Mouse (Mus musculus) brain, embryonic 14.5 days (tissue): Measurements from ENCODE around the gene Ywhab. TPM values are rescaled to one million over a fixed set of nuclear protein-coding genes. Genes with fewer than 3 reads are reported as not detected.

Experiments used
- DNase-seq: peaks from one replicate; pipeline ENCODE4 v3.0.0-alpha.2; 2011; ENCODE audit warnings: low read depth
- CTCF ChIP-seq: fragments of 200-500 bp; IDR thresholded peaks from 2 replicates; pipeline ENCODE4 v1.5.1; 2012; ENCODE audit warnings: inconsistent platforms, mild to moderate bottlenecking, moderate library complexity, borderline replicate concordance; ENCODE audit not compliant: insufficient read depth, insufficient read length; ENCODE audit errors: extremely low read depth
- POLR2A ChIP-seq: fragments of 200-500 bp; IDR thresholded peaks from 2 replicates; pipeline ENCODE4 v1.6.1; 2012; ENCODE audit warnings: mild to moderate bottlenecking, inconsistent platforms, borderline replicate concordance; ENCODE audit not compliant: poor library complexity, insufficient read depth, insufficient read length, severe bottlenecking; ENCODE audit errors: extremely low read depth
- polyA plus RNA-seq: library from polyadenylated mRNA; depleted of rRNA; stranded (reverse); fragments of >200 nt; gene quantifications from 2 replicates; pipeline ENCODE4 v1.2.3, GENCODE M21; 2012

The Ywhab gene
- polyA plus RNA-seq, 1 experiment, result 214 TPM

DNA sequence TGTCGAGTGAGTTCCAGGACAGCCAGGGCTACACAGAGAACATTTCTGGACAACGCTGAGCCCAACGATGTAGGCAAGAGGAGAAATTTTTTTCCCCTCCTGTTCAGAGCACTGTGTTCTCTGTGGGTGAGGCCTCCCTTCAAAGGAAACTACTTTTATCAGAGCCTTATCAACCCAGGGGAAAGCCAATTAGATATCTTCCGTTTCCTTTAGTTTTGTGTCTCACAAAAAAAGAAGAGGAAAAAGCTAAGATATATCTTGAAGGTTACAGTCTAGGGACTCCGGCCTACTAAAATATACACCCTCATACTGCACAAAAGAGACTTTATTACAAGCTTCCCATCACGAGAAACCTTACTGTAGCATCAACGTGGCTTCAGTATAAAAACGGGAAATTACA lies 7.5 kb upstream of the Ywhab start:
- TF ChIP-seq CTCF, result no peak
- no peak for TF ChIP-seq POLR2A
- no peak for DNase-seq

- no peak for DNase-seq
- TF ChIP-seq POLR2A, result no peak
- TF ChIP-seq CTCF, result no peak
Measured at GRCm38 (mm10) chr2:163992871-163993270, 1.9 kb upstream of the Ywhab start.

- no peak; the same call in 1 of the 2 replicates for TF ChIP-seq POLR2A
- no peak for TF ChIP-seq CTCF
- peak; percentile 99 for DNase-seq
Measured at GRCm38 (mm10) chr2:163994977-163995862, 460 bp downstream of the Ywhab start.

- TF ChIP-seq POLR2A (no peak), CTCF (no peak)
- DNase-seq, result no peak
Measured at GRCm38 (mm10) chr2:163996275-163996674, 1.5 kb downstream of the Ywhab start.

- no peak for DNase-seq
- TF ChIP-seq POLR2A (no peak), CTCF (no peak)
Measured at GRCm38 (mm10) chr2:163996899-163997298, 2.1 kb downstream of the Ywhab start.

- TF ChIP-seq POLR2A, result no peak
- no peak for DNase-seq
Measured at GRCm38 (mm10) chr2:163998981-163999380, 4.2 kb downstream of the Ywhab start.

GRCm38 (mm10) chr2:164002637-164003036 lies 7.9 kb downstream of the Ywhab start:
- no peak for TF ChIP-seq CTCF
- no peak for DNase-seq

- TF ChIP-seq POLR2A, result no peak
- TF ChIP-seq CTCF, result no peak
- DNase-seq, result no peak
Measured at GRCm38 (mm10) chr2:164004503-164004902, 9.7 kb downstream of the Ywhab start.

DNA sequence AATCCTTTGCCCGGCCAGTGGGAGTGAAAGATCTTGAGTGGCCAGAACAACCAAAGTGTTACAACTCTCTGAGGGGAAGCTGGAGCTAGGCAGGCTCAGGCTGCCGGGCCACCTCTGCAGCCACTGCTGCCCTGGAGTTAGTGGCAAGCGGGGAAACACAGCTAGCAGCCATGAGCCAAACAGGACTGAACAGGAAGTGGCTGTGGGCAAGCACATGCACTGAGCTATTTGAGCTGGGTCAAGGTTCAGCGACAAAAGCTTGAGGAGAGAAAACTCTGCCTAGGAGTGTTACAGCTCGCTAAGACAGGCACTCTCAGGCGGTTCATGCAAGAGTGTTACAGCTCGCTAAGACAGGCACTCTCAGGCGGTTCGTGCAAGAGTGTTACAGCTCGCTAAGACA lies 12.2 kb downstream of the Ywhab start:
- TF ChIP-seq POLR2A (no peak), CTCF (no peak)
- peak; percentile 13 for DNase-seq

- no peak for TF ChIP-seq CTCF
- no peak for TF ChIP-seq POLR2A
- DNase-seq, result peak; percentile 40
Measured at GRCm38 (mm10) chr2:164007547-164007946, 12.8 kb downstream of the Ywhab start.

DNA sequence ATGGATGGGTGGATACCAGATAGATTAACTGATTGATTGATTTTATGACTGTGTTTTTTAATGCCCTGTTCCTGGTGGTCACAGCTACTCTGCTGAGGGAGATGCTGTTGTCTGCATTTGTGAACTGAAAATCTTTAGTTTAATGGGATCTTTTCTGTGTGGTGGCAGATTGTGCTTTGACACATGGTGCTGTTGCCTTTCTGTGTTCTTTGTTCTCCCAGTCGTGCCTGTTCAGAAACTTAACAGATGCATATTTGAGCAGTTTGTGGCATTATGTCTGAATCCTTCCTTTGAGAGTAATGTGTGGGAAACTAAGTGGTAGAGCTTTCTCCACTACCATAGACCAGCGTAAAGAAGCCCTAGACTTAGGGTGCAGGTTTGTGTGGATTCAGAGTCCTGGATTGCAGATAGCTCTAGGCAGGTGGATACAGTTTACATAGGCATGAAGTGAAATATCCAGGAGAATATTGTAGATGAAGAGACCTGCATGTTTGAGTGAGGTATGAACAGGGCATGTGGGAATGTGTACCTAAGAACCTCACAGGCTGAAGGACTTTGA lies 13.3 kb downstream of the Ywhab start:
- no peak for TF ChIP-seq POLR2A
- no peak for TF ChIP-seq CTCF
- DNase-seq, result peak; percentile 59

GRCm38 (mm10) chr2:164009227-164009626 lies 14.5 kb downstream of the Ywhab start:
- DNase-seq, result no peak
- TF ChIP-seq CTCF (no peak), POLR2A (no peak)
